Mouse (Mus musculus): ENCODE data around the gene Gpr85.
"Not testable (repeated sequence)": the region's sequence is repeated elsewhere in the genome, so short reads cannot be mapped to it uniquely, and the experiment has no call there.

Gene Gpr85

DNA sequence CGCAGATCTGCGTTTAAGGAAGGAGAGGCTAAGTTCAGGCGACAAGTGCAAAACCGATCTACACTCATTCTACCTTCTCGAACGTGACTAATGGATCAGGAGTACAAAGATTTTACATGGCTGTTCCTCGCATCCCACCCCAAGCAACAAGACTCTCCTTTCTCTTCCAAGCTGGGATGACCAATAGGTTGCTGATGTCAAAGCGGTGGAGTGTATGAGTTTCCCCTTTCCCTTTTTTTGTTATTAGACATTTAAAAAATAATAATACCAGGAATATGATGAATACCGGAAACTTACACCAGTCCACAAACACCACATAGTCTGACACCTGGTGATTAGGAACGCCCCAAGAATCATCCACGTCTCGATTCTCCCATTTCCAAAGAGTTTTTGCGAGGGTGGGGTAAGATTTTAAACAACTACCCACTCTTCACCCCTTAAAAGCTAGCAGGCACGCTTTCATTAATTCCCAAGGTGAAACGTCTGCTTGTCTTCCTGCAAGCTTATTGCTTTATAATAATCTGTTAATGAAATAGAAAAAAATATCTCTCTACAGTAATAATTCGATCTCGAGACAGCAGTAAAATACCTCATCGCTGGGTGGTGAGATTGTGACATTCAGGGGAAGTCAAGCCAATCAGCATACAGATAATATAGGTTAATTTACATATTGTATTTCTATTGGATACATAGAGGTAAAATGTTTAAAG, at the start of gene Gpr85:
TSS of gene Gpr85 (minus strand) at position 598 of the 710 bp plus-strand sequence.
- in situ Hi-C loops (cut with MboI), result no loop called here

DNA sequence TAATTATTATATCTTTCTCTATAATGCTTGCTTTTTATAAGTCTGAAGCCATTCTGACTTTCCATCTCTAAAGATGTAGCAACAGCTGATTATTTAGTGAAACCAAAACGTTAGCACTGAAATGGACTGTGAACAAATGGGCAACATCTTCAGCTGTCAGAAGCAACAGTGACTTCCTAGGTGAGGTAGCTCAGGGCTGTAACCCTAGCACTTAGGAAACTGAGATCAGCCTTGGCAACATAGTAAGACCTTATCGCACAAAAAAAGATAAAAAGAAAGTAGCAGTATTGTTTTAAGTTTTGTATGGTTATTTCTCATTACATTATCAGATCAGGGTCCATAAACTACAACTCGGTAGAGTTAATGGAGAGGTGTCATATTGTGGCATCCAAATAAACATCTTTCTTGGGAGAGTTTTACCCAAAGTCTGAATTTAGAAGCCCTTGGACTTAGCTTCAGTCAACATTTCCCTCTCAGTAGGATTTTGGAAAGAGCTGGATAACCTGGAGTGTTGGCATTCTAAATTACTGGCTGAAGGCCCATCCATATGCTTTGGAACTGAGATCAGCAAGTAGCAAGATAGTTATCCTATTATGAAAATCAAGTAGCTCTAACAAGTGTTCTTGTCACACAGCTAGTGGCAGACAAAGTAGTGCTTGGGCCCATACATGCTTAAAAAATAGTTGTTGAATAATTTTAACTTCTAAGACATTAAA, 45.3 kb upstream of the Gpr85 start:
- in situ Hi-C loops (cut with MboI), result no loop called here

DNA sequence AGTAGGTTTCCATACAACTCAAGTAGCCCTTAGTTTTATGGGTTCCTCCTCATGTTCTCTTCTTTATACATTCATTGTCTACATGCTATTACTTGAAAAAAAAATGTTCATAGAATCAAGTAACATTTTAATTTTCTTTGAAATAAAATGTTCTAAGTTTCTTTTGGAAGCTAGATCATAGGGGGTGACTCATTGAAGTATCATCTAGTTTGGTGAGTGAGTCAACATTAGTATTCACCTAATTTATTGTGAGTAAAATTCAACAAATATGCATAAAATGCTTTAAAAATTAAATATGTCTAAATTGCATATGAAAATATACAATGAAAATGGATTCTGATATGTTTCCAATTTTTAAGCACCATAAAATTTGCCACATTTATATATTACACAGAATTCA, 43.2 kb upstream of the Gpr85 start:
- in situ Hi-C loops (cut with MboI), result no loop called here

DNA sequence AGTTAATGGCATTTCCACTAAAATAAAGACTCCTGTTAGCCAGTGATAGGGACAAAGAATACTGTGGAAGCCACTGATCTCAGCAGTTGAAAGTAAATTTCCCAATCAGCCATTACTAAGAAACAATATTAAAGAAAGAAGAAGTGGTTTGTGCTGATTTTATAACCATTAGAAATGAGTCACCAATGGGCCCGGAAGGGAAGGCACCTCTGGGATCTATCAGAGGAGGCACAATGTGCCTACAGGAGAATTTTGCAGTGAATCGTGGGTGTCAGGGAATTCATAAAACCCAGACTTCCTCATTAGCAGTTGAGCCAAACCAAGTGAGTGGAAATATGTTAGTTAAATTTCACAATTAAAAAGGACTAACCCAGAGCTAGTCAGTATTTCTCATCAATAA, 34.2 kb upstream of the Gpr85 start:
- in situ Hi-C loops (cut with MboI), result loop anchor here (25.0 kb wide), 1 partner anchor 262 kb away; the partner anchor contains the start of gene Tmem168

DNA sequence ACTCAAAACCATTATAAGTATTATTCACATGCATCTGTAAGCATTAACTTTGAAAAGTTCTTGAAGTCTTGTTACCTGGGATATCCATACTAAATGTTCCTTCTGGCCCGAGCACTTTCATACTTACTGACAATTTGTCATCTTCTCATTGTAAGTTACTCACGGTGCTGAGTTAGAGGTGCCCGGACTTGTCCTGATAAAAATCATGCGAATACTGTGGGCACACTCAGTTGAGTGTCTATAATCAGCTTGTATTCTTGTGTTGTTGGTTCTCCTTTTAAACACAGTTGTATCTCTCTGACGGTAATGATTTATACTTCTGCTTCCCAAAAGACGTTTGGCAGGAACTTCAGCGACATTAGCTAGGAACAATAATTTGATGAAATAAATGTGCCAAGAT, 32.3 kb upstream of the Gpr85 start:
- in situ Hi-C loops (cut with MboI), result loop anchor here (25.0 kb wide), 1 partner anchor 260 kb away; the partner anchor contains the start of gene Tmem168

DNA sequence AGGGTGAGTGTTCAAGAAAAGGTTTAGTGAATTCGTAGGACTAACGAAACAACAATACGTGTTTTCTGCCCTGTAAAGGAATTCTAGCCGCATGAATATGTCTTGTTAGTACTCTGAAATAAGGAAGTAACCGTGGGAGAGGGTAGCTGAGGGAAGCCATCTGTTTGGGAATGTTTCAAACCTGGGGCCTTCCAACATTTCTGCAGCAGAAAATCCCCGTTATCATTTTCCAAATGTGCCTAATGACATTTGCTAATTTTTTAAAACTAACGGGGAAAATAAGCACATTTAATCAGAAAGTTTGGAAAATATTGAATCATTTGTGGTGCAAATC, 31.9 kb upstream of the Gpr85 start:
- in situ Hi-C loops (cut with MboI), result loop anchor here (25.0 kb wide), 1 partner anchor 259 kb away; the partner anchor contains the start of gene Tmem168

DNA sequence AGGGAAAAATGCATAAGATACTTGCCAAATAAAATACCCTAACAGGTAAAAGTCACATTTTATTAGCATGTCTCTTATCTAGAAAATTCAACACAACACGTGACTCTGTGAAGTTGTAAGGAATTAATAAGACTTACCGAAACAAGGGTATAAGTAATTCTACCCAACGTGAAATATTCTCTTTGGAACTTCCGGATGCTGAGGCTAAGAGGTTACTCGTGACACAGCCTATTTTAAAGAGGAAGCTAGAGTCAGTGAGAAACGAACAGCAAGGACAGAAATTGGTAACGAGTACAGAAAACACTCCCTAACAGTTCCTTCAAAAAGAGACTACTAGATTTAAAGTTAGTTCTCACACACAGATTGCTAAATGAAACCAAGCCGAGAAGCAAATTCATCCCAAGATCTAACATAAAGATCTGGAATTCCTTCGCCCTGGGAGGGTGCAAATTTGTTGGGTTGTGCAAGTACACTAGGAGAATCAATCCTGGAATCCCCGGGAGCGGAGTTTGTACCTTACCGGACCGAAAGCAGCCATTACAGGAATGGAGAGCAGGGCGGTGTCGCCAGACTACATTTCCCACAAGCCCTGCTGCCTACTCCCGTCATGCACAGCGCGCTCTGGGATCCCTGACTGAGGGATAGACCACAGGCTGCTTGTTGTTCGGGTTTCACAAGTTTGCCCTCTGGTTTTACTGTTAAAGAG, 31.3 kb upstream of the Gpr85 start, which contains the start of gene 2610001J05Rik:
TSS of gene 2610001J05Rik (minus strand) at position 600 of the 706 bp plus-strand sequence.
- in situ Hi-C loops (cut with MboI), result loop anchor here (25.0 kb wide), 1 partner anchor 259 kb away; the partner anchor contains the start of gene Tmem168

DNA sequence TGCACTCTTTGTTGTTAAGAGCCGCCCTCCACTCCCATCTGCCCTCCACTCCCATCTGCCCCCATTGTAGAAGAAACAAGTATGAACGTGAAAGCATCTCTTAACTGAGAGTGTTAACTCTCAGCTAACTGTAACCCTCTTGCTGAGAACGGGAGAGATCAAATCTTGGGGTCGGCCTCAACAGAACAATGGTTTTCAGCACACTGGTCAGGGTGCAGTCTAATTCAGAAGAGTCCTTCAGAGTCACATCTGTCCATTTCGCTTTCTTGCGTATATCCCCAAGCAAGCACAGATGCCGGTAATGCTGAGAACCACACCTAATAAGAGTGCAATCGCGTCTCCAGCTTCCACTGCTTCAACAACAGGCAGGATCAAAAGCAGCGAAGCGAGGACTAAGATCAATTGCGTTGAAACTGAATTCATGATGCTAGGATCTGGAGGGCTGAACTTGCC, 30.6 kb upstream of the Gpr85 start:
- in situ Hi-C loops (cut with MboI), result loop anchor here (25.0 kb wide), 1 partner anchor 258 kb away; the partner anchor contains the start of gene Tmem168

DNA sequence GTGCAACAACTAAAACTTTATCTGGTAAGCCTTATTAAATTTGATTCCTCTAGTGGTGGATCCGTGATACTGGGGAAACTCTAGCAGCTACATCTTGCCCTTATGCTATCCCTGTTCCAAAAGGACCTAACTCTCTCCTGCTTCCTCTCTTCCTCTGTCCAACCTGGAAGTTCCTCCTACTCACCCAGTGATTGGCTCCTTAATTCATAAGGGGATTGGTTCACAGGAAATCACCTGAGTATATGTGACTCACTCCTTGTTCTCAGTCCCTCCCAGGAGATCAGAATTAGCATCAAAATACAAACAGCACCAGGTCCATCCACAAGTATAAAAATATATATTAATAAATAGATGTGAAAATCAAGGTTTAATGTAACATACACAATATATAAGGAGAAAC, 20.9 kb upstream of the Gpr85 start:
- in situ Hi-C loops (cut with MboI), result loop anchor here (25.0 kb wide), 1 partner anchor 248 kb away; the partner anchor contains the start of gene Tmem168

DNA sequence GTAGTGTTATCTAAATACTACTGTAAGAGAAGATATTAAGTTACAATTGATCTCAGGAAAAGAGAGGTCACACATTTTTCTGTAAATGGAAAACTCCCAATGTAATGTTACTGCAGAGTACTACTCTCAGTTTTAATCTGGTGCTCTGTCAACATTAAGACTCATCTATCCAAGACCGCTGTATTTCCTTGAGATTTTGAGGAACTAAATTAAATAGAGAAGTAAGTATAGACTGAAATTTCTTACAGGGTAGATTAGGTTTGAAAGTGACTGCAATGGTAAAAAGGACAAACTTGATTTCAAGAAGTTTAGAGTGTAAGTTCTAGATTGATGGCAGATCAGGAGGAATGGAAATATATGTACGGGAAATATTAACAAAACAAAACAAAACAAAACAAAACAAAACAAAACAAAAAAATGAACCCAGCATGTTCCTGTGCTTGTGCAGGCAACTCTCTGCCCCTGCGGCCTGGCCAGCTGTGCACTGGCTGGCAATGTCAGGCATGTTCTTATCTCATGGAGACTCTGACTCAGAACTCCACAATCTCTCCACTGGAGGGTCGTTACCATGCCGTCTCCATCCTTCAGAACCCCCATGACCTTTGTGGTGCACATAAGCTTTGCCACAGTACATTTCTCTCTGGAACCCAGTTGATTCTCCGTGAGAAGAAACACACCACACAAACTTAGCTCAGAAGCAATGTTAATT, 20.3 kb upstream of the Gpr85 start:
- in situ Hi-C loops (cut with MboI), result loop anchor here (25.0 kb wide), 1 partner anchor 248 kb away; the partner anchor contains the start of gene Tmem168

DNA sequence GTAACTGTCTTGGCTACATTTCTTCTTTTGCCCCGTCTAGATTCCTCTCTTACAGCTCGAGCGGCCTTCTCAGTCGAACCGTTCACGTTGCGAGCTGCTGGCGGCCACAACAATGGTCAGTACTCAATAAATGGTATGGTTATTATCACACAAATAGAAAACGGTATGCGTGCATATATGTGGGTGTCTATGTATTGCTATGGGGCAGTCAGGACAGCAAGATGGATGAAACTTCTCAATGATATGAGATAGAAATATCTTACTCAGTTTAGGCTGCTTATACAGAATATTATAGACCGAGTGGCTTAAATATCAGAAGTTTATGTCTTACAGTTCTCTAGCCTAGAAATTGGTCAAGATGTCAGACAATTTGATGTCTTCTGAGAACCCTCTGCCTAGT, 14.5 kb upstream of the Gpr85 start:
- in situ Hi-C loops (cut with MboI), result loop anchor here (25.0 kb wide), 1 partner anchor 242 kb away; the partner anchor contains the start of gene Tmem168

DNA sequence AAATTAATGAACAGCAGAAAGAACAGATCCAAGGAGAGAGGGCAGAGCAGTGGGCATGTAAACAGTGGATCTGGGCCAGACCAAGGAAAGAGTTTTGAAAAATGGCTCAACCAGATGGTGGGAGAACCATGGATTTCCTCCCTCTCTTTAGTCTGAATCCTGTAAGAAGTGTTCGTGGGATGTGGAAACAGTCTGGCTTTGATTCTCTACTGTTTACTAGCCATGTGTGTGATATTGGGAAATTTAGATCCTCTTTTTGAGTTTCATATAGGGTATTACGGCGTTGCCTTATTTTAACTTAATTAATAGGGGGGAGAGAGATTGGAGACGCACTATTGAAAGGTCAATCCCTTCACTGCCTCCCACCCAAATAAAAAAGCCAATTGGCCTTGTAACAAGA, 13.5 kb upstream of the Gpr85 start:
- in situ Hi-C loops (cut with MboI), result loop anchor here (25.0 kb wide), 1 partner anchor 241 kb away; the partner anchor contains the start of gene Tmem168

DNA sequence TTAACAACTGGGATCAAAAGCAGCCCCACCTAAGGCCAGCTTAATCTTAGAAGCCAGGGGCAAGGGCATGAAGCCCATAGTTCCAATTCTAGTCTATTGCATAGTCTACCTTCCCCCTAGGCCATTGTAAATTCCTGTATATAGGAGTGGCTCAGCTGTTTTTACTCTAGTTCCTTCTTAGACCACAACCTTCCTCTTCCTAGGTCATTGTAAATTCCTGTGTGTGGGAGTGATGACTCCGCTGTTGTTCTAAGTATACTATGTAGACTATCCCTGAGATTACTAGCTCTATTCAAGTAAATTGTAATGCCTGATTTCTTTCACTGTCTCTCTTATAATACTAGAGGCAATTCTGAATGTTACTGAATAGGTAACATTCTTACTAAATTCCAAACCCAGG, 6.3 kb upstream of the Gpr85 start:
- in situ Hi-C loops (cut with MboI), result not testable (repeated sequence)

DNA sequence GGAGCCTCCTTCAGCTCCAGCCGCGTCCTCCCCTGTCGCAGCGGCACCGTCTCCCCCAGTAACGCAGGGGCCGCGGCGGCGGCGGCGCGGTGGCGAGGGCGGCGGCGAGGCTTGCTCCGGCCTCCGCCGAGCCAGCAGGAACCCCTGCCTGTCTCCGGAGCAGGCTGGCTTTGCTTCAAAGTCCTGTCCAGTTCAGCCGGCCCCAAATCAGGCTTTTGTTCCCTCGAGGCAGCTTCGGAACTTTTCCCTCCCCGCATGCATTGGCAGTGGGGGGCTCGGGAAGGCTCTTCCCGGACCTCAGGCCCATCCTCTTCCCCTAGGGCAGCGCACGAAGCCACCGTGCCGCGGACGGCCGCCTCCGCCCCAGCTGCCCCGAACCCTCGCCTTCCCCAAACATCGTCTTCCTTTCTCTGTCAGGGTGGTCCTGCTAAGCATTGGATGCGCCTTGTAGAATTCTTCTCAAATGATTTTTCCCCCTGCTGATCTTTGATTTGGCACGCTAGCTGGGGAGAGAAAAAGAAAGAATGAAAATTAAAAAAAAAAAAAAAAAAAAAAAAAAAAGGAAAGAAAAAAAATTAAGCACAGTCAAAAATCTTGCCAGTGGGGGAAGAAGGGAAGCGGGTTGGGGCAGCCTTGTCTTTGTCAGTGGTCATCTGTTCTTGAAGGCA, 931 bp downstream of the Gpr85 start:
- in situ Hi-C loops (cut with MboI), result no loop called here

DNA sequence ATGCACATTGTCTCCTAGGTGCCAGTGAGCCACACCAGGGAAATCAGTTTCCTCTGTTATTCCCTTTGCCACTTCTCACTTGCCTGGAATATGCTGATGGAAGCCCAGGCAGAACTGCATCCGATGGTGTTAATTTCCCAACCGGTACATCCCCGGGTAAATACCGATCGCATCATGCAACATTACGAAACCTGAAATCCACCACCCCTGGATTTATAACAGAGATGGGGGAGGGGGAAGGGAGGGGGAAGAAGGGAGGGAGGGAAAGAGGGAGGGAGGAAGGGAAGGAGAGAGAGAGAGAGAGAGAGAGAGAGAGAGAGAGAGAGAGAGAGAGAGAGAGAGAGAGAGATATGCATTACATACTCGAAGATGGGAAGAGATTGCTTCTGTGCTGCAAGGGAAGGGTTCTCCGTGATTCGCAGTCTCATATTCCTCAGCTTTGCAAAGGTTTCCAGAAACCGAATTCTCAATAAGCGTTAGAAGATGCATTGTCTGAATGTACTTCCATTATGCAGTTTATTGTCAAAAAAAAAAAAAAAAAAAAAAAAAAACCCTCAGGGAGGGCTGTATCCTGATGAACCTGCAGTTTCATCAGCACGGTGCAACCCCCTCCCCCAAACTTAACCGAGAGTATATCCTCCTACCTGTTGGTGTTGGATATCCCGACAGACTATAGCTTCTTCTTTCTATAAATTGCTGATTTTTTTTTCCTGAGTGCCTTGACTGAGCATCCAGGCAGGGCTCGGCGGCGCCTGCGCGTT, 1.6 kb downstream of the Gpr85 start:
- in situ Hi-C loops (cut with MboI), result no loop called here

DNA sequence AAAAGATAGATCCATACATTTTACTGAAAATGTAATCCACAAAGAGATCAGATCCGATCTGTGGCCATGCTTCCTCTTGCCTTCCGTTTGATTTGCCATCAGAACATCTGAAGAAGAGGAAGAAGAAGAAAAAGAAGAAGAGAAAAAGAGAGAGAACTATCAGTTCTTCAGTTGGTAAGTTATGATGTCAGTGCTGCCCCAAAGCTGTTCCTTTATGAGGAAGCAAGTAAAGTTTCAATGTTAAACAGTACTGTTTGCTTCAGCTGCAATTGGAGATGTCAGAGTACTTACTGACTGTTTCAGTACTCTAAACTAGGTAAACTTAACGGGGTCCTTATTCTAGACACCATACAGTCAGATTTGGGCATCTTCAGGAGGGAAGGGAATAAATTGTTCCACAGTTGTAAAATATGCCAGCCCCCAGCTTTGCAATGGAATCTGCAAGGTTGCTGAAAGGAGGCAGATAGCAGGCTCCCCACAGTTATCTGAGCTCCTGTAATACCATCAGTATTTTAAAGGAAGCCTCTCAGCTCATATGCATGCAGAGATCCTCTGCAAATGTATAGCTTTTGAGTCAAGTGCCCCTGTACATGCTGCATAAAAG, 2.7 kb downstream of the Gpr85 start:
- in situ Hi-C loops (cut with MboI), result no loop called here

DNA sequence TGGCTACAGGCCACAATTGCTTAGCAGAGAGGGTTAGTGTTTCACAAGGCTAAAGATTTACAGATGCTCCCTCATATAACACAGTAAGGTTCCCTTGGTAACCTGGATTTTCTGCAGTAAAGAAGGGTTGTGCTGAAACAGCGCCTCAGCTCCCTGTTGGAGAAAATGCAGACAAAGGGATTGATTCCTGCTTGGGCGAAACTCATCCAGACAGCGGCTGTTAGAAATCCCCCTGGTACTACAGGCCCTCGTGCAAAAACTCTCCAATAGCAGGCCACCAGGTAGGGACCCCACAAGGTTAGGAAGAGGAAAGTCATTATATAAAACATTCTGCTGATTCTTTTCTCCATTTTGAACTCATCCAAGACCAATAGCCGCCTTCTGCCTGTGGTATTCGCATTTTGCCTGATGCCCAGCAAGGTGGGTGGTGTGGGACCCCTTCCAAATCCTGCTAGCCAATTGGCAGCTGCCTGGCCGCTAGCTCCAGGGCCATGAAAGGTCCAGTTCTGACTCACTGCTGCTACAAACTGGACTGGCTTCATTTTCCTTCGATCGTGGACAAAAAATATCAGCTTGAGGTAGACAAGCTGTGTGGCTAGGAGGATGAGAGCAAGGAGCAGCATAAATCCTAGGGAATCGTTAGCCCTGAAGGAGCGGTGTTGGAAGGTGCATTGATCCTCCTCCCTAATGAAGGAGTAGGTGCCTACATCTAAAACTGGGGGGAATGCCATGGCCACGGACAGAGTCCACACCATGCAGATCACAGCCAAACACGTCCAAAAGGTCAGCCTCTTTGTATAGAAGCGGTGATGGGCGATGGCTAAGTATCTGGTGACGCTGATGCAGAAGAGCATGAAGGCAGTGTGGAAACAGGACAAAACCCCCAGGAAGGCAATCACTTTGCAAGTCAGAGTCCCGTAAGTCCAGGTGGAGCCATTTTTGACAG, 3.7 kb downstream of the Gpr85 start:
- in situ Hi-C loops (cut with MboI), result no loop called here

DNA sequence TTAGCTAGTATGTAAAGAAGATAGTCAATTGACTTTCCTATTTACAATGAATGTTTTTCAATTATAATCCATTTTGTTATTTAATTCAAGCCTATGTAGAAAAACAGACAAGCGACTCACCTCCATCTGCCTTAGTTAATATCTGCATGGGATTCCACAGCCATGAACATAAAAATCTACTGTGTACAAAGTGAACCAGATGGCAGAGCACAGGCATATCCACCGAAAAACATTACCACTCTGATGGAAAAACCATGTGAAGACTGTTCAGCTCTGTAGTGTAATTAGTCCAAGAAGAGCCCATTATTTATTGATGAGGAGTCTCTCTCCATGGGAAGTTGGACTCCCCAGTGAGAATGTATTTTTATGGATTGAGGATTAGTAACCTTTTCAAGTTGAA, 7.0 kb downstream of the Gpr85 start:
- in situ Hi-C loops (cut with MboI), result no loop called here

DNA sequence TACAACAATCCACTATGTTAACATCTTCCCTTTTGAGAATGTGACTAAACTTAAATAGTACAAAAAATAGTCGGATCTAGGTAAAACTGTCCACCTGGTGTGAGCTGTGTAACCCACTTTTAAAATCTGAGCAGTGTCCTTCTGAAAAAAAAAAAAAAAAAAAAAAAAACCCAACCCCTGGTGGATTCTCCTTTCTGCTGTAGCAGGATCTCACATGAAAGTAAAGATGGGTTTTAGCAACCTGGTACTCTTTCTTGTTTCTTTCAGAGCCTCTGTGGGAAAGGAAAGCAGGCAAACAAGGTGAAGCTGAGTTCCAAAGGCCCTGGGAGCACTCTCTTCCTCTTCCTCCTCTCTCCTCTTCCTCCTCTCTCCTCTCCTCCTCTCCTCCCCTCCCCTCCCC, 10.9 kb downstream of the Gpr85 start:
- in situ Hi-C loops (cut with MboI), result no loop called here
